Mouse (Mus musculus) layer of hippocampus, adult 9-11 months (tissue): ENCODE measurements around the gene Mgat4e.
"Not testable (repeated sequence)": the region's sequence is repeated elsewhere in the genome, so short reads cannot be mapped to it uniquely, and the experiment has no call there.

Source experiments
- DNase-seq: peaks from one replicate; pipeline ENCODE4 v3.0.0; 2022

The Mgat4e gene

GRCm38 (mm10) chr1:134555240-134555870 is 5.9 kb upstream of the Mgat4e start:
- no peak for DNase-seq

GRCm38 (mm10) chr1:134552396-134552795 is 2.9 kb upstream of the Mgat4e start:
- DNase-seq, result no peak

- no peak for DNase-seq
Measured at GRCm38 (mm10) chr1:134551869-134552268, 2.4 kb upstream of the Mgat4e start.

- DNase-seq, result no peak
Measured at GRCm38 (mm10) chr1:134548231-134548630, 1.3 kb downstream of the Mgat4e start.

GRCm38 (mm10) chr1:134540610-134541009 is 8.9 kb downstream of the Mgat4e start:
- no peak for DNase-seq

- DNase-seq, result no peak
Measured at GRCm38 (mm10) chr1:134535513-134535912, 14.0 kb downstream of the Mgat4e start.

GRCm38 (mm10) chr1:134535054-134535453 is 14.4 kb downstream of the Mgat4e start:
- no peak for DNase-seq

- not testable (repeated sequence) for DNase-seq
Measured at GRCm38 (mm10) chr1:134533710-134534109, 15.8 kb downstream of the Mgat4e start.

- DNase-seq, result peak; percentile 61
Measured at GRCm38 (mm10) chr1:134530618-134531017, 18.9 kb downstream of the Mgat4e start.

- no peak for DNase-seq
Measured at GRCm38 (mm10) chr1:134526752-134527151, 22.7 kb downstream of the Mgat4e start.

- no peak for DNase-seq
Measured at GRCm38 (mm10) chr1:134525015-134525414, 24.5 kb downstream of the Mgat4e start.

- no peak for DNase-seq
Measured at GRCm38 (mm10) chr1:134524424-134524823, 25.1 kb downstream of the Mgat4e start.

- no peak for DNase-seq
Measured at GRCm38 (mm10) chr1:134522325-134522724, 27.2 kb downstream of the Mgat4e start.

- DNase-seq, result no peak
Measured at GRCm38 (mm10) chr1:134521163-134521562, 28.3 kb downstream of the Mgat4e start.

GRCm38 (mm10) chr1:134520001-134520721 is 29.3 kb downstream of the Mgat4e start:
- DNase-seq, result no peak

- DNase-seq, result not testable (repeated sequence)
Measured at GRCm38 (mm10) chr1:134519201-134519600, 30.3 kb downstream of the Mgat4e start.

- peak; percentile 88 for DNase-seq
Measured at GRCm38 (mm10) chr1:134518677-134519076, 30.8 kb downstream of the Mgat4e start.

GRCm38 (mm10) chr1:134517841-134518240 is 31.6 kb downstream of the Mgat4e start:
- DNase-seq, result not testable (repeated sequence)

GRCm38 (mm10) chr1:134516491-134517198 is 32.8 kb downstream of the Mgat4e start:
- DNase-seq, result no peak

GRCm38 (mm10) chr1:134515891-134516290 is 33.6 kb downstream of the Mgat4e start:
- no peak for DNase-seq

GRCm38 (mm10) chr1:134513876-134514590 is 35.4 kb downstream of the Mgat4e start:
- no peak for DNase-seq

- DNase-seq, result no peak
Measured at GRCm38 (mm10) chr1:134513312-134513860, 36.1 kb downstream of the Mgat4e start.

- DNase-seq, result no peak
Measured at GRCm38 (mm10) chr1:134512584-134512983, 36.9 kb downstream of the Mgat4e start.
